Comparison of ENCODE assay signal across 19 mouse cellular contexts in the genomic region with DNA sequence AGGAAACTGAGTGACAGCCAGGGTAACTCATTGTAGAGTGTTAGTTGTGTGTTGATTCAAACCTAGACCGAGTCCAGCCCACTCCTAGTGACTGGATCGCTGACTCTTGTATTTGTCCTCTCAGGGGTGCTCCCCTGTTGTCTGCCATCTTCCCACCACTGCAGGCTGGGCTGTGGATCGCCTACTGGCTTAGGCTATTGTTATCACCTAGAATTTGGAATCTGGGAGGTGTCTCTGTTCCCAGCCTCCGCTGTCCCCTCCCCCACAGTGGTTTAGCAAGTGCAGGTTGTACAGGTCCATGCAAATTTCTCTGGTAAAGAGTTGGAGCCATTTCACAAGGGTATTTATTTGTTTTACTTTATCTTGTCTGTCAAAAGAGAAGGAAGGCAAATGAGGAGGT. TPM values are rescaled to one million over a fixed set of nuclear protein-coding genes. Genes with fewer than 3 reads are reported as not detected.
"Had no signal": no experiment of that assay in that cellular context is flagged by ENCODE, and none has a peak within 500 bp of the region (broad histone marks: within the 10 kb centered on the region; RNA-seq: fewer than 3 reads in every experiment).

No protein-coding gene starts in this region.

- H3K27me3 ChIP-seq: liver, embryonic 15.5 days; lung, embryonic 15.5 days; midbrain, embryonic 13.5 days; midbrain, embryonic 15.5 days; neural tube, embryonic 12.5 days had no signal

- H3K4me1 ChIP-seq: liver, embryonic 15.5 days; lung, embryonic 15.5 days; megakaryocyte, embryonic 14.5 days; midbrain, embryonic 13.5 days; midbrain, embryonic 15.5 days; neural tube, embryonic 12.5 days had no signal

- H3K9me3 ChIP-seq: liver, embryonic 15.5 days; lung, embryonic 15.5 days; megakaryocyte, embryonic 14.5 days; midbrain, embryonic 13.5 days; midbrain, embryonic 15.5 days; neural tube, embryonic 12.5 days had no signal

- H3K36me3 ChIP-seq: liver, embryonic 15.5 days; lung, embryonic 15.5 days; midbrain, embryonic 13.5 days; midbrain, embryonic 15.5 days; neural tube, embryonic 12.5 days had no signal

- H3K4me3 ChIP-seq: liver, embryonic 15.5 days; lung, embryonic 15.5 days; megakaryocyte, embryonic 14.5 days; midbrain, embryonic 13.5 days; midbrain, embryonic 15.5 days; neural tube, embryonic 12.5 days had no signal

- H3K27ac ChIP-seq: liver, embryonic 15.5 days; lung, embryonic 15.5 days; macrophage; midbrain, embryonic 13.5 days; midbrain, embryonic 15.5 days; neural tube, embryonic 12.5 days had no signal

- H3K9ac ChIP-seq: liver, embryonic 15.5 days; liver, postnatal 0 days; lung, embryonic 15.5 days; midbrain, embryonic 13.5 days; midbrain, embryonic 15.5 days; neural tube, embryonic 12.5 days had no signal

- DNase-seq: liver, postnatal 0 days; lung, adult 2 months; lung, postnatal 14 days; lung, postnatal 36 days; right cerebral cortex, postnatal 14 days; spleen, adult 18-20 months; thymus, adult 18-20 months; thymus, postnatal 14 days; thymus, postnatal 4 days had no signal

RNA-seq across cellular contexts. Expression of a gene that starts 40.7 kb away (rescaled TPM):
- total RNA-seq: monocyte, adult 5-6 weeks; neutrophil, adult 5-6 weeks had no signal
- polyA plus RNA-seq: liver, embryonic 15.5 days; liver, postnatal 0 days; midbrain, embryonic 15.5 days; small intestine, adult 2 months had no signal
